Mouse (Mus musculus) MEL-GATA-1-ER (cell line): ENCODE measurements around the gene Phf5a.
"Not testable (repeated sequence)": the region's sequence is repeated elsewhere in the genome, so short reads cannot be mapped to it uniquely, and the experiment has no call there.

Experiments
- DNase-seq: peaks from one replicate; pipeline ENCODE4 v3.0.0-alpha.2; 2012; ENCODE audit warnings: low read depth; ENCODE audit errors: extremely low read depth

Gene Phf5a

GRCm38 (mm10) chr15:81871604-81872261, at the start of gene Phf5a:
Gene Phf5a, minus strand, starts transcription at chr15:81871911.
- DNase-seq, result peak; percentile 95

GRCm38 (mm10) chr15:81921255-81921654, 49.5 kb upstream of the Phf5a start:
- DNase-seq, result no peak

- no peak for DNase-seq
Measured at GRCm38 (mm10) chr15:81920546-81921217, 49.0 kb upstream of the Phf5a start.

- DNase-seq, result no peak
Measured at GRCm38 (mm10) chr15:81919062-81919461, 47.4 kb upstream of the Phf5a start.

- peak; percentile 23 for DNase-seq
Measured at GRCm38 (mm10) chr15:81917621-81918463, 46.1 kb upstream of the Phf5a start.

- DNase-seq, result no peak
Measured at GRCm38 (mm10) chr15:81917201-81917600, 45.5 kb upstream of the Phf5a start.

GRCm38 (mm10) chr15:81915663-81916062, 44.0 kb upstream of the Phf5a start:
- DNase-seq, result no peak

GRCm38 (mm10) chr15:81914668-81915067, 43.0 kb upstream of the Phf5a start:
- DNase-seq, result no peak

GRCm38 (mm10) chr15:81912498-81912897, 40.8 kb upstream of the Phf5a start:
- no peak for DNase-seq

GRCm38 (mm10) chr15:81908767-81909166, 37.1 kb upstream of the Phf5a start:
- not testable (repeated sequence) for DNase-seq

- DNase-seq, result no peak
Measured at GRCm38 (mm10) chr15:81907953-81908352, 36.2 kb upstream of the Phf5a start.

- DNase-seq, result peak; percentile 35
Measured at GRCm38 (mm10) chr15:81904939-81905338, 33.2 kb upstream of the Phf5a start.

GRCm38 (mm10) chr15:81898751-81899150, 27.0 kb upstream of the Phf5a start:
- DNase-seq, result no peak

GRCm38 (mm10) chr15:81897607-81898285, 26.0 kb upstream of the Phf5a start:
- DNase-seq, result no peak

- no peak for DNase-seq
Measured at GRCm38 (mm10) chr15:81896407-81896806, 24.7 kb upstream of the Phf5a start.

GRCm38 (mm10) chr15:81894002-81894401, 22.3 kb upstream of the Phf5a start:
- no peak for DNase-seq

- peak; percentile 14 for DNase-seq
Measured at GRCm38 (mm10) chr15:81891822-81892580, 20.3 kb upstream of the Phf5a start.

- no peak for DNase-seq
Measured at GRCm38 (mm10) chr15:81891140-81891802, 19.6 kb upstream of the Phf5a start.

- DNase-seq, result no peak
Measured at GRCm38 (mm10) chr15:81889175-81889574, 17.5 kb upstream of the Phf5a start.
